Mouse (Mus musculus) liver, embryonic 14.5 days (tissue): ENCODE data around the gene Ccdc30. TPM values are rescaled to one million over a fixed set of nuclear protein-coding genes. Genes with fewer than 3 reads are reported as not detected.

Source experiments
- ATAC-seq: fragments of 200-750 bp; cut with Nextera tagmentation; 2 replicates; pipeline ENCODE4 v1.8.0; 2017; ENCODE audit warnings: moderate number of reproducible peaks, mild to moderate bottlenecking, moderate library complexity; ENCODE audit not compliant: insufficient read depth
- DNase-seq, 3 experiments: peaks; one replicate each; pipeline ENCODE4 v3.0.0-alpha.2; 2012 to 2013; ENCODE audit warnings: low read depth in 3 of 3, low spot score in 3 of 3
- H3K27ac ChIP-seq: fragments of 300-500 bp; sonication (generic); 2 replicates; pipeline ENCODE4 v1.5.1; 2014; ENCODE audit warnings: moderate library complexity, mild to moderate bottlenecking, control low read depth, inconsistent platforms
- H3K27me3 ChIP-seq: fragments of 300-500 bp; sonication (generic); 2 replicates; pipeline ENCODE4 v1.6.1; 2014; ENCODE audit warnings: mild to moderate bottlenecking, low read length, moderate library complexity; ENCODE audit not compliant: control insufficient read depth, insufficient read depth
- H3K36me3 ChIP-seq: fragments of 300-500 bp; sonication (generic); replicated peaks from 2 replicates; pipeline ENCODE4 v1.6.1; 2014; ENCODE audit warnings: low read depth; ENCODE audit not compliant: control insufficient read depth, insufficient read depth
- H3K4me1 ChIP-seq, 2 experiments: fragments of 200-500 bp in 1 of 2; fragments of 300-500 bp in 1 of 2; sonication (generic) in 1 of 2; replicated peaks; 2 replicates each; pipeline ENCODE4 v1.6.1; 2012 to 2014; ENCODE audit warnings: antibody characterized with exemption in 1 of 2, inconsistent platforms in 1 of 2, low read length in 1 of 2; ENCODE audit not compliant: control insufficient read depth in 2 of 2, insufficient read depth in 2 of 2
- H3K4me2 ChIP-seq: fragments of 300-500 bp; sonication (generic); 2 replicates; pipeline ENCODE4 v1.6.1; 2014; ENCODE audit warnings: low read depth, mild to moderate bottlenecking, control low read depth, moderate library complexity
- H3K4me3 ChIP-seq, 2 experiments: fragments of 200-500 bp in 1 of 2; fragments of 300-500 bp in 1 of 2; sonication (generic) in 1 of 2; 2 replicates each; pipeline ENCODE4 v1.5.1; 2012 to 2014; ENCODE audit warnings: low read depth in 2 of 2, low read length in 2 of 2, mild to moderate bottlenecking in 2 of 2, control low read depth in 1 of 2, inconsistent platforms in 1 of 2, moderate library complexity in 1 of 2; ENCODE audit not compliant: insufficient read depth in 1 of 2
- H3K9ac ChIP-seq: fragments of 300-500 bp; sonication (generic); replicated peaks from 2 replicates; pipeline ENCODE4 v1.6.1; 2014; ENCODE audit warnings: mild to moderate bottlenecking, control low read depth, moderate library complexity
- H3K9me3 ChIP-seq: fragments of 300-500 bp; sonication (generic); 2 replicates; pipeline ENCODE4 v1.6.1; 2016; ENCODE audit warnings: low read length, mixed read lengths; ENCODE audit not compliant: control insufficient read depth
- CTCF ChIP-seq: IDR thresholded peaks from 2 replicates; pipeline ENCODE4 v1.5.1; 2016; ENCODE audit warnings: antibody characterized with exemption, low read depth, control low read depth
- EP300 ChIP-seq: IDR thresholded peaks from 2 replicates; pipeline ENCODE4 v1.6.1; 2016; ENCODE audit warnings: antibody characterized with exemption, low read depth
- WGBS: fragments of 180-500 bp; shearing (Covaris S2); extraction: QIAGEN DNeasy Blood & Tissue Kit; methylation state at CpG from one replicate; pipeline ENCODE4 v1.1.7; 2014; ENCODE audit not compliant: insufficient replicate concordance; 5-methylcytosine and 5-hydroxymethylcytosine counted together
- polyA plus RNA-seq, 2 experiments: library from polyadenylated mRNA; depleted of rRNA in 1 of 2; stranded (reverse) in 1 of 2; unstranded in 1 of 2; fragments of >200 nt; fragmentation: Nextera tagmentation in 1 of 2; extraction: Ambion mirVana in 1 of 2; gene quantifications; 2 replicates each; pipeline versions ENCODE4 v1.2.1 to v1.2.3; 2012 to 2014

Gene Ccdc30
- polyA plus RNA-seq, 2 experiments, result 0.41 to 1.2 TPM

DNA sequence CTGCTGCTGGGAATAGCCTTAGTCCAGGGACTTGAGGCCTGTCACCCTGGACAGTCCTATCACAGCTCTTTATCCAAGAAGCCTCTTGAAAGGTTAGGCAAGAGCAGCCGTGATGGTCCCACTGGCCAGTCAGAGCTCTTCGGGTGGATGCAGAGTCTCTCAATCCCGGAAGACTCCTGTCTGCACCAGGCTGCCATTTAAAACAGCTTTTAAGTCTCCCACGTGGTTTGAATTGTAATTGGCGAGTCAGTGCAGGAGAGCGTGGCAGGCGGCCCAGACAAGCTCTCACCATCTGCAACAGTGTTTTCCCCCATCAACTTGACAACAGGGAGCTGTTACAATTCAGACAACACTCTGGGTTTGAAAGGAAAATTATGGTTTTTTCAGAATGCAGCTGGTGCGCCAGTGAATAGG is 45.4 kb upstream of the Ccdc30 start:
- 56% methylated on average over 8 of the region's 8 CpGs for WGBS
- ATAC-seq (no peak), DNase-seq (no peak)
- no peak overlapping the region for H3K9ac ChIP-seq
- no peak overlapping the region for H3K4me2 ChIP-seq
- H3K9me3 ChIP-seq, result no peaks in the 10 kb centered on the region
- no peaks in the 10 kb centered on the region for H3K27me3 ChIP-seq
- no peaks in the 10 kb centered on the region for H3K36me3 ChIP-seq
- TF ChIP-seq CTCF (no peak), EP300 (no peak)
- H3K4me1 ChIP-seq, result no peaks in the 10 kb centered on the region
- H3K4me3 ChIP-seq, result no peak overlapping the region
- H3K27ac ChIP-seq, result no peak overlapping the region

DNA sequence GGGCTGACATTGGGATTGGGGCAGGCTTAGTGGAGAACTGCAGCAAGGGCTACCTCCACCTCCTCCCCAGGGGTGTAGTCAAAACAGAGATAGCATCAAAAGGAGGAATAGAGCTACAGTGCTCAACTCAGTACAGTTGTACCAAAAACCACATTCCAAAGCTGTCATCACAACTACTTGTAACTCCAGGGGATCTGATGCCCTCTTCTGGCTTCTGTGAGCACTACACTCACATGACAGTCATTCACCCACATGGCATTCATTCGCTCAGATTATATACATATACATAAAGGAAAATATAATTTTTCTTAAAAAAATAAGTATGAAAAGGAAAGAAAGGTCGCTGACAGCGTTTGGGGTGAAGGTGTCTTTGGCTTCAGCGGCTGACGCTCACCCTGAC is 45.0 kb upstream of the Ccdc30 start:
- 43% methylated on average over 5 of the region's 5 CpGs for WGBS
- peak in 1 of 3 experiments; percentile 17 for DNase-seq

DNA sequence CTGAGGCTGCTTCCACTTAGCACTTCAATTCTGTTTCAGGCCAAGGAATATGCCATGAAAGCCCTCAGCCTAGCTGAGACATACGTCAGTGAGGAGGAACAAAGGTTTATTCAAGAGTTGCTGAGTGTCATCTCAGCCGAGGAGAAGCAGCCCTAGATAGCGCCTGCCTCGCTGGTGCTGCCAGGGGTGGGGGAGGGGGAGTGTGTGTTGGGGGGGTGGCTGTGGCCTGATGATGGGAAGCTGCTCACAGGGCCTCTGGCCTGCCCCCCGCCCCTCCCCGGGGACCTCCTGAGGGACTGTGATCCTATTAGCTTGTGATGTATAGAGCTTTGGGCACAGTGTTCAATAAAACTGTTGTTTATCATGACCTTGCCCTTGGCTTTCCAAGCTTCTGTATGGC is 38.2 kb upstream of the Ccdc30 start:
- TF ChIP-seq EP300 (no peak), CTCF (no peak)
- H3K9me3 ChIP-seq, result no peaks in the 10 kb centered on the region
- H3K27ac ChIP-seq, result no peak overlapping the region
- no peak overlapping the region for H3K4me3 ChIP-seq
- H3K9ac ChIP-seq, result no peak overlapping the region
- 26% methylated on average over 6 of the region's 6 CpGs for WGBS
- H3K36me3 ChIP-seq, result no peaks in the 10 kb centered on the region
- DNase-seq (no peak), ATAC-seq (no peak)
- no peak overlapping the region for H3K4me2 ChIP-seq
- no peaks in the 10 kb centered on the region for H3K27me3 ChIP-seq
- no peaks in the 10 kb centered on the region for H3K4me1 ChIP-seq

More for the DNA sequence above, 45.0 kb upstream of the Ccdc30 start:
- H3K9ac ChIP-seq, result no peak overlapping the region
- H3K36me3 ChIP-seq, result no peaks in the 10 kb centered on the region
- no peak for TF ChIP-seq EP300
- peak; percentile 62 for TF ChIP-seq CTCF
- no peak overlapping the region for H3K27ac ChIP-seq
- no peaks in the 10 kb centered on the region for H3K9me3 ChIP-seq
- no peak overlapping the region for H3K4me2 ChIP-seq
- H3K4me3 ChIP-seq, result no peak overlapping the region
- H3K4me1 ChIP-seq, result no peaks in the 10 kb centered on the region
- no peak for ATAC-seq
- no peaks in the 10 kb centered on the region for H3K27me3 ChIP-seq

- WGBS, result 58% methylated on average over 5 of the region's 5 CpGs
- Histone ChIP-seq H3K9me3 (no peaks in the 10 kb centered on the region), H3K4me2 (no peak overlapping the region), H3K27ac (no peak overlapping the region), H3K4me3 (no peak overlapping the region), H3K27me3 (no peaks in the 10 kb centered on the region), H3K36me3 (no peaks in the 10 kb centered on the region), H3K9ac (no peak overlapping the region), H3K4me1 (no peaks in the 10 kb centered on the region)
- no peak for TF ChIP-seq CTCF
- TF ChIP-seq EP300, result no peak
- ATAC-seq (no peak), DNase-seq (no peak)
These were observed 37.8 kb upstream of the Ccdc30 start for GRCm38 (mm10) chr4:119453128-119453527.

DNA sequence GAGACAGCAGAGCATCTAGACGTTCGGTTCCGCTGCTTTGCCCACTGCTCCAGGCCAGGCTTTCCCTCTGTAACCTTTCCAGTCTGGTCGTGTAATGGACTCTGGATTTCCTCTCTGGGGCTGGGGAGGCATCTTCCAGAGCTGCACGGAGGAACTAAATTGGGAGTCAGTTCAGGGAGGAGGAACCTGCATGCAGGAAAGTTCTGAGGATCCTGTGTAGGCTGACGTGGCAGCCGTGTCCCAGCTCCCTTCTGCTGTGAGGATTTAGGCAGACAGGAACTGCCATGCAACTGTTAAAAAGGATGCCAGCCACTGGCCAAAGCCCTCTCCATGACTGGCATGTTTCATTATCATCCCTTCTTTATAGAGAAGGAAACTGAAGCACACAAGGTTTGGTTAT is 35.1 kb upstream of the Ccdc30 start:
- H3K27me3 ChIP-seq, result no peaks in the 10 kb centered on the region
- DNase-seq (no peak), ATAC-seq (no peak)
- no peaks in the 10 kb centered on the region for H3K9me3 ChIP-seq
- no peak overlapping the region for H3K27ac ChIP-seq
- TF ChIP-seq CTCF, result no peak
- TF ChIP-seq EP300, result no peak
- no peaks in the 10 kb centered on the region for H3K4me1 ChIP-seq
- WGBS, result 58% methylated on average over 7 of the region's 7 CpGs
- no peak overlapping the region for H3K4me3 ChIP-seq
- H3K36me3 ChIP-seq, result no peaks in the 10 kb centered on the region
- H3K4me2 ChIP-seq, result no peak overlapping the region
- no peak overlapping the region for H3K9ac ChIP-seq
